Mouse (Mus musculus) neural tube, embryonic 14.5 days (tissue): Measurements from ENCODE around the gene Daxx. TPM values are rescaled to one million over a fixed set of nuclear protein-coding genes. Genes with fewer than 3 reads are reported as not detected.
A peak's percentile ranks its signal among the peaks of the same experiment; 100 is the strongest.
"Not testable (repeated sequence)": the region's sequence is repeated elsewhere in the genome, so short reads cannot be mapped to it uniquely, and the experiment has no call there.

ENCODE experiments used
- ATAC-seq: fragments of 200-750 bp; cut with Nextera tagmentation; 2 replicates; pipeline ENCODE4 v1.8.0; 2017; ENCODE audit warnings: low read depth, mild to moderate bottlenecking, moderate TSS enrichment, moderate library complexity
- H3K27ac ChIP-seq: fragments of 300-500 bp; sonication (generic); 2 replicates; pipeline ENCODE4 v1.5.1; 2014; ENCODE audit warnings: low read depth, mild to moderate bottlenecking, control low read depth, low read length, moderate library complexity, mixed read lengths
- H3K27me3 ChIP-seq: fragments of 300-500 bp; sonication (generic); 2 replicates; pipeline ENCODE4 v1.6.1; 2014; ENCODE audit warnings: low read length; ENCODE audit not compliant: control insufficient read depth, insufficient read depth
- H3K36me3 ChIP-seq: fragments of 300-500 bp; sonication (generic); 2 replicates; pipeline ENCODE4 v1.6.1; 2014; ENCODE audit warnings: low read length, mixed read lengths; ENCODE audit not compliant: control insufficient read depth, insufficient read depth
- H3K4me1 ChIP-seq: fragments of 300-500 bp; sonication (generic); 2 replicates; pipeline ENCODE4 v1.6.1; 2014; ENCODE audit warnings: low read length; ENCODE audit not compliant: control insufficient read depth, insufficient read depth
- H3K4me2 ChIP-seq: fragments of 300-500 bp; sonication (generic); 2 replicates; pipeline ENCODE4 v1.6.1; 2014; ENCODE audit warnings: mild to moderate bottlenecking, low read depth, low read length, control low read depth
- H3K4me3 ChIP-seq: fragments of 300-500 bp; sonication (generic); 2 replicates; pipeline ENCODE4 v1.5.1; 2014; ENCODE audit warnings: low read depth, low read length, control low read depth, mixed read lengths
- H3K9ac ChIP-seq: fragments of 300-500 bp; sonication (generic); replicated peaks from 2 replicates; pipeline ENCODE4 v1.6.1; 2014; ENCODE audit warnings: low read depth, mild to moderate bottlenecking, control low read depth, low read length, mixed read lengths
- H3K9me3 ChIP-seq: fragments of 300-500 bp; sonication (generic); 2 replicates; pipeline ENCODE4 v1.6.1; 2016; ENCODE audit warnings: low read length; ENCODE audit not compliant: control insufficient read depth
- WGBS: fragments of 180-500 bp; shearing (Covaris S2); extraction: QIAGEN DNeasy Blood & Tissue Kit; methylation state at CpG from one replicate; pipeline ENCODE4 v1.1.7; 2014; 5-methylcytosine and 5-hydroxymethylcytosine counted together
- polyA plus RNA-seq: library from polyadenylated mRNA; unstranded; fragments of >200 nt; fragmentation: Nextera tagmentation; extraction: Ambion mirVana; gene quantifications from 2 replicates; pipeline ENCODE4 v1.2.1, GENCODE M21; 2014

Daxx gene
- 46.0 and 54.1 TPM in 2 replicates for polyA plus RNA-seq

- peak within 1 kb of the TSS; percentile 58 for H3K4me2 ChIP-seq
- WGBS, result under 1% methylated on average over 61 of the region's 68 CpGs
- peaks cover 26% of the 10 kb centered on the region for H3K36me3 ChIP-seq
- H3K27me3 ChIP-seq, result no peaks in the 10 kb centered on the region
- H3K27ac ChIP-seq, result peak within 1 kb of the TSS; percentile 78
- H3K4me1 ChIP-seq, result peaks cover 14% of the 10 kb centered on the region; the same call in 1 of the 2 replicates
- H3K9me3 ChIP-seq, result no peaks in the 10 kb centered on the region
- H3K9ac ChIP-seq, result peak within 1 kb of the TSS; percentile 84
- H3K4me3 ChIP-seq, result peak within 1 kb of the TSS; percentile 83
- ATAC-seq, result peak; percentile 96
These were observed at the start of gene Daxx for GRCm38 (mm10) chr17:33909077-33909868. Daxx (plus strand) TSS chr17:33909414.

- ATAC-seq, result no peak
- 47% methylated on average over 9 of the region's 9 CpGs for WGBS
- Histone ChIP-seq H3K4me3 (no peak overlapping the region), H3K27me3 (no peaks in the 10 kb centered on the region), H3K4me2 (no peak overlapping the region), H3K9me3 (no peaks in the 10 kb centered on the region), H3K27ac (no peak overlapping the region), H3K9ac (no peak overlapping the region), H3K36me3 (no peaks in the 10 kb centered on the region), H3K4me1 (no peaks in the 10 kb centered on the region)
These were observed 43.7 kb upstream of the Daxx start for GRCm38 (mm10) chr17:33865330-33866030.

GRCm38 (mm10) chr17:33873537-33873936, 35.7 kb upstream of the Daxx start, which contains the start of gene Gm7029:
Gm7029 (plus strand) TSS chr17:33873837.
- not testable (repeated sequence) for H3K9ac ChIP-seq, H3K27ac ChIP-seq, H3K4me2 ChIP-seq, H3K4me1 ChIP-seq, ATAC-seq, H3K36me3 ChIP-seq, H3K27me3 ChIP-seq, H3K4me3 ChIP-seq, H3K9me3 ChIP-seq
- WGBS, result 58% methylated on average over 3 of the region's 12 CpGs

GRCm38 (mm10) chr17:33874411-33874810, 34.8 kb upstream of the Daxx start:
- H3K9me3 ChIP-seq, result no peaks in the 10 kb centered on the region
- no peak overlapping the region for H3K27ac ChIP-seq
- H3K4me2 ChIP-seq, result no peak overlapping the region
- H3K36me3 ChIP-seq, result no peaks in the 10 kb centered on the region
- H3K4me3 ChIP-seq, result no peak overlapping the region
- H3K27me3 ChIP-seq, result no peaks in the 10 kb centered on the region
- H3K9ac ChIP-seq, result no peak overlapping the region
- WGBS, result 90% methylated on average over 11 of the region's 11 CpGs
- no peaks in the 10 kb centered on the region for H3K4me1 ChIP-seq
- ATAC-seq, result no peak

GRCm38 (mm10) chr17:33875797-33876196, 33.4 kb upstream of the Daxx start:
- H3K27me3 ChIP-seq, H3K27ac ChIP-seq, H3K9me3 ChIP-seq, ATAC-seq, H3K4me2 ChIP-seq, H3K36me3 ChIP-seq, H3K9ac ChIP-seq, H3K4me3 ChIP-seq, H3K4me1 ChIP-seq: not testable (repeated sequence)
- 87% methylated on average over 5 of the region's 5 CpGs for WGBS

- not testable (repeated sequence) for H3K9ac ChIP-seq, ATAC-seq, H3K27ac ChIP-seq, H3K36me3 ChIP-seq, H3K27me3 ChIP-seq, H3K4me2 ChIP-seq, H3K9me3 ChIP-seq, H3K4me1 ChIP-seq, H3K4me3 ChIP-seq
- 98% methylated on average over 10 of the region's 11 CpGs for WGBS
These were observed 24.9 kb upstream of the Daxx start for GRCm38 (mm10) chr17:33884320-33884719.

- H3K27me3 ChIP-seq, ATAC-seq, H3K36me3 ChIP-seq, H3K4me3 ChIP-seq, H3K9ac ChIP-seq, H3K9me3 ChIP-seq, H3K4me2 ChIP-seq, H3K4me1 ChIP-seq, H3K27ac ChIP-seq: not testable (repeated sequence)
- 76% methylated on average over 2 of the region's 2 CpGs for WGBS
These were observed 21.4 kb upstream of the Daxx start for GRCm38 (mm10) chr17:33887802-33888201.

- not testable (repeated sequence) for ATAC-seq, H3K4me1 ChIP-seq
These were observed 21.0 kb upstream of the Daxx start for GRCm38 (mm10) chr17:33888230-33888629.

GRCm38 (mm10) chr17:33889941-33890532, 19.2 kb upstream of the Daxx start:
- WGBS, result 0% methylated on average over 38 of the region's 44 CpGs
- not testable (repeated sequence) for H3K27me3 ChIP-seq, H3K4me1 ChIP-seq, H3K9me3 ChIP-seq, H3K27ac ChIP-seq, H3K36me3 ChIP-seq, ATAC-seq
- peak overlapping the region; percentile 52 for H3K4me2 ChIP-seq
- peak overlapping the region; percentile 44 for H3K4me3 ChIP-seq
- peak overlapping the region; percentile 28; the same call in 1 of the 2 replicates for H3K9ac ChIP-seq

More at GRCm38 (mm10) chr17:33888230-33888629, 21.0 kb upstream of the Daxx start:
- not testable (repeated sequence) for H3K27me3 ChIP-seq, H3K4me3 ChIP-seq, H3K27ac ChIP-seq, H3K9me3 ChIP-seq, H3K9ac ChIP-seq, H3K4me2 ChIP-seq, H3K36me3 ChIP-seq
